Mouse (Mus musculus) liver, embryonic 18 days (tissue): ENCODE results near the gene Slc22a6. TPM values are rescaled to one million over a fixed set of nuclear protein-coding genes. Genes with fewer than 3 reads are reported as not detected.

Source experiments
- polyA plus RNA-seq: library from polyadenylated mRNA; depleted of rRNA; stranded (reverse); fragments of >200 nt; gene quantifications from 2 replicates; pipeline ENCODE4 v1.2.3, GENCODE M21; 2012; rRNA removed

Gene Slc22a6
- not detected in 2 replicates for polyA plus RNA-seq

GRCm38 (mm10) chr19:8617904-8618303 lies at the start of gene Slc22a6:
Gene Slc22a6, plus strand, starts transcription at chr19:8618039.

GRCm38 (mm10) chr19:8590954-8591353 lies 26.9 kb upstream of the Slc22a6 start, which contains the start of gene Slc22a8:
Gene Slc22a8, plus strand, starts transcription at chr19:8591254.

GRCm38 (mm10) chr19:8663360-8663839 lies 45.6 kb downstream of the Slc22a6 start, which contains the start of gene Chrm1:
Gene Chrm1, plus strand, starts transcription at chr19:8663789.

Other genes with a start within 250 kb of the Slc22a6 start
- 0.05 and 0.13 TPM in 2 replicates for gene Slc22a30, start 212.9 kb upstream of the Slc22a6 start, polyA plus RNA-seq
- 0.07 and 0.12 TPM in 2 replicates for gene Slc22a8, start 26.8 kb upstream of the Slc22a6 start, polyA plus RNA-seq
- under 0.01 and 0.02 TPM in 2 replicates for gene Chrm1, start 45.8 kb downstream of the Slc22a6 start, polyA plus RNA-seq
- gene Slc3a2, start 105.3 kb downstream of the Slc22a6 start, polyA plus RNA-seq = 69.0 and 73.7 TPM in 2 replicates
- 23.6 and 26.8 TPM in 2 replicates for gene Wdr74, start 117.8 kb downstream of the Slc22a6 start, polyA plus RNA-seq
- 0.14 and 0.22 TPM in 2 replicates for gene 1700092M07Rik, start 122.7 kb downstream of the Slc22a6 start, polyA plus RNA-seq
- gene Stx5a, start 123.4 kb downstream of the Slc22a6 start, polyA plus RNA-seq = 42.5 and 43.8 TPM in 2 replicates
- 66.5 and 71.8 TPM in 2 replicates for gene Nxf1, start 139.0 kb downstream of the Slc22a6 start, polyA plus RNA-seq
- 50.0 and 53.2 TPM in 2 replicates for gene Tmem223, start 153.0 kb downstream of the Slc22a6 start, polyA plus RNA-seq
- gene Tmem179b, start 156.4 kb downstream of the Slc22a6 start, polyA plus RNA-seq = 55.2 and 62.8 TPM in 2 replicates
- 6.0 and 6.1 TPM in 2 replicates for gene Taf6l, start 168.4 kb downstream of the Slc22a6 start, polyA plus RNA-seq
- 50.2 and 51.9 TPM in 2 replicates for gene Polr2g, start 180.5 kb downstream of the Slc22a6 start, polyA plus RNA-seq
- gene Zbtb3, start 184.5 kb downstream of the Slc22a6 start, polyA plus RNA-seq = 0.63 and 0.78 TPM in 2 replicates
- 12.9 and 13.3 TPM in 2 replicates for gene Ttc9c, start 201.3 kb downstream of the Slc22a6 start, polyA plus RNA-seq
- gene Hnrnpul2, start 202.0 kb downstream of the Slc22a6 start, polyA plus RNA-seq = 26.5 and 29.8 TPM in 2 replicates
- gene AC129217.1, start 211.7 kb downstream of the Slc22a6 start, polyA plus RNA-seq = 0.14 and 0.93 TPM in 2 replicates
- gene Bscl2, start 219.4 kb downstream of the Slc22a6 start, polyA plus RNA-seq = 18.0 and 18.1 TPM in 2 replicates
- gene Gng3, start 221.2 kb downstream of the Slc22a6 start, polyA plus RNA-seq = 0.04 and 0.06 TPM in 2 replicates
- 0.22 and 0.23 TPM in 2 replicates for gene Lrrn4cl, start 232.7 kb downstream of the Slc22a6 start, polyA plus RNA-seq